Mouse (Mus musculus) heart, adult 11 months (tissue): ENCODE measurements at regions not wholly inside any gene's neighbourhood (a gene's known extent, or its start where the extent isn't known, plus 50 kb on each side); places are given as distances from the start of the nearest gene placed in this dataset.

ENCODE experiments used
- DNase-seq: peaks from one replicate; pipeline ENCODE4 v3.0.0; 2022

DNA sequence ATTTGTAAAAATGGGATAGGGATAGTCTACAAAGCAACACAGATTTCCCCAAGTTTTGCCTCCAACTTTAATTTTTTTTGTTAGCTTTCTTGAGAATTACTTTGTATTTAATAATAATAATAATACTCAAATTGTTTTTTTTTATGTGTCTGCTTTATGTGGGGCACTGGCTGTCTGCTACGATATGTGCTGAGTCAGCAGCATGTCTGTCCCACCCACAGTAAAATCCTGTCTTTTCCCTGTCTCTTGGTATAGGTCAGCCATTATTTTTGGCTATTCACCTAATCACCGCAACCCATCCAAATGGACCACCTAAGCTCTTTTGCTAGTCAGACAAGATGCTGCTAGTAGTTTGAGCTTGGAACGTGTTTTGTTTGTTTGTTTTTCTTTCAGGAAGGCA is 473.0 kb downstream of the Hs3st4 start:
- DNase-seq, result no peak

DNA sequence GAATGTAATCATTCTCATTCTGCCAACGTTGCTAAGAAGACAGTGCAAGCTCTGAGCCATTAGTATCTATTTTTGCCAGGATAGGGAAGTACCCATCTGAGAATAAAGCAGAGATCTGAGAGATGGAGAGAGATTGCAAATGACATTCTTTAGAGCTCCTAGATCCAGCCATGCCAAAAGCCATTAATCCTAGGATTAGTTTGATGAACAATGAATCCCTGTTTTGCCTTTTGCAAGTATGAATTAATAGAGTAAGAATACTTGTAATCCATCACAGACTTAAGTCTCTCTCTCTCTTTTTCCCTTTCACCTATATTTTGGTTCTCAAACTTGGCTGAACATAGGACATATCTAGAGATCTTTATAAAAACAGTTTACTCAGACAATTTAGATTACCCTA is 504.7 kb downstream of the Hs3st4 start:
- no peak for DNase-seq

DNA sequence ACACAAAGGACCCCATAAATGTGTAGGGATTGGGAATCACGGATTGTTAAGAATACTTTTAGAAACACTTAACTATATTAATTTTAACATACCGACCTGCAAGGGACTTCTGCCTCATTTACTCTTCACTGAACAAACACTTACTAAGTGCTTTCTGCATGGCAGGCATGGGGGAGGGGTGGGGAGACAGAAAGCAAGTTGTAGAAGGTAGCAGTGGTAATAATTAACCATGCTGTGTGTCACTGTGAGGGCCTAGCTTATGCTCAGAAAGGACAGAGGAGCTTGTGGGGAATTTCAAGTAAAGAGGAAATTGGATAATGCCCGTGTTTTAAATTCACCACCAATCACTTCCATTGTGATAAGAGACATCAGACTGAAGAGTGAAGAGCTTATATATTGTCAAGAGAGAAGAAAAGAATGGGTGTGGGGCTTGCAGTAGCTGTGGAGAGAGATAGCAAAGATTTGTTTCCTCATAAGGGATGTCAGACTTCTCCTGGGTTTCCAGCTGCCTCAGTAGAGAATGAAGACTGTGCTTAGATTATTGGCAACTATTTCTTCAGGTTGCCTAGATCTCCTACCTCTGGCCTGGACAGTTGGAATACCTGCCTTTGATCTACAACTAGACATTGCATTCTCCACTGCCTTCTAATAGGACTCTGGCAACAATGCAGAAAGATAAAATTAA is 508.6 kb downstream of the Hs3st4 start:
- DNase-seq, result no peak

DNA sequence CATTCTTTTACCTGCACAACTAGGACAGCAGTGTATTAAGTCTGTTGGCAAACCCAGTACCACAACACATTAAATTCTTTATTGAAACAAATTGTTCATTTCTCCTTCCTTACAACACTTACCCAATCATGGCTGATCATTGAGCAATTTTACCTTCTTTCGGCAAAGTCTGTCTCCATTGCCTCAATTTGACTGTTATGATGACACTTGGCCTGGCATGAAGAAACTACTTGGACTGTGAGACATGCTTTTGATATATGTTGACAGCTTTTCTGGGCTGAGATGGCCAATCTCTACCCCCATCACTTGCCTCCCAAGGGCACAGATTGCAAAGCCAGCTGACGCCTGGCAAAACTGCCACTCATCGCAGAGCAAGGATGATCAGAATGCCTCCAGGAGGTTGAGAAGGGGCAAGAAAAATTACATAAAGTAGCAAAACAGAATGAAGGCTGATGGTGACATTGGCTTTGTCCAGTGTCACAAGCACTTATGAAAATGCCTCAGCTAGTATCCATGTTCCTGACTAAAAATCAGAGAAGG is 509.3 kb downstream of the Hs3st4 start:
- no peak for DNase-seq

DNA sequence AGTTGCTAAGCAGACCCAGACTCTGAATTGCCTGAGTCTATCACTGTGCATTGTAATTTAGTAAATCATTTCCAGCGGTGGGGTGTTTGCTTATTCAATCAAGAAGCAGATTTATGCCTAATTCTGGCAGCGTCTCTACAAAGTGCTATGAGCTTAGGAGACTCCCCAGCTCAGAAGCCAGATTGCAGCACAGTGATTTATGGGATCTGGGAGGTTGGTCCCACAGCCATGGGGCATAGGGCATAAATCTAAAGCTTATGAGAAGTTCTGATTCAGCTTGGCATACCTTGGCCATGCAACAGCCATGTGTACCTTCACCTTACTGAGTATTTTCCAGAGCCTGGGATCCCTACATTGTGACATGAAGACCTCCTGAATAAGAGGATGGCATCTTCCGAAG is 518.0 kb downstream of the Hs3st4 start:
- no peak for DNase-seq

DNA sequence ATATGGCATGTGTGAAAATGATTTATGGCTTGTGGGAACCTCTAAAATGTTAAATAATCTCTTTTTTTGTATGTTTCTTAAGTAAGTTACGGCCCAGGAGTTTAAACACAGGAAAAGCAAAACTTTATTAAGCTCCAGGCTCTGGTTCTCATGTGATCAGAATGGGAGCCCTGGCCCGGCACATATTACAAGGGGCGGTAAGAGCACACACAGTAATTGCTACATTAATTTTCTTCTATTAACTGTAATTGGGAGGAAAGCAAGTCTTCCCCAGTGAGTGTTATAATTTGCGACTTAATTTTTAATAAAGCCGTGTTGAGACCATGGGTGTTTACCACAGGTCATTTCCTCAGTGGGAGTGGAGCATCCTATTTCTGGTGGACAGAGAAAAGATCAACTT is 520.1 kb downstream of the Hs3st4 start:
- DNase-seq, result no peak

DNA sequence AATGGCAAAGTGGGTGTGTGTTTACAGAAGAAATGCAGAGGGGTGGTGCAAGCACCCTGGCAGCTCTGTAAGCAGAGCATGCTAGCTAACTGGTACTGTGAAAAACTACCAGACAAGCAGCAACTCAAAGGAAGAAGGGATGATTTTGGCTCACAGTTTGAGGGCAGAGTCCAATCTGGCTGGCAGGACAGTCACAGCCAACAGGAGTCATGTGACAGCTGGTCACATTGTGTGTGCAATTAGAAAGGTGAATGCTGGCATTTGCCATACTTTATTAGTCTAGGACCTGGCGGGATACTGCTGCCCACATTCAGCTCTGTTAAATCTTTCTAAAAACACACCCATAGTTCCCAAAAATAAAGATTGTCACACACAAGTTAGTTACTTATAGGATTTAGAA is 566.4 kb downstream of the Hs3st4 start:
- no peak for DNase-seq

DNA sequence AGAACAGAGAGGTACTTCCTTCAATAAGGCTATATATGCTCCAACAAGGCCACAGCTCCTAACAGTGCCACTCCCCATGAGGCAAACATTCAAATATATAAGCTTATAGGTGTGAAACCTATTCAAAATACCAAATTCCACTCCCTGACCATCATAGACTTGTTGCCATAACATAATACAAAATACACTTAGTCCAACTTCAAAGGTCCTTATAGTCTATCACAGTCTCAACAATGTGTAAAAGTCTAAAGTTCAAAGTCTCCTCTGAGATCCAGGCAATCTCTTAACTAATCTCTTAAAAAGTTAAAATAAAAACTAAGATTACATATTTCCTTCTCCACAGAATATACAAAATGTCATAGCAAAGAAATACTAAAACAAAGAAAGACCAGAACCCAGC is 574.5 kb downstream of the Hs3st4 start:
- no peak for DNase-seq

DNA sequence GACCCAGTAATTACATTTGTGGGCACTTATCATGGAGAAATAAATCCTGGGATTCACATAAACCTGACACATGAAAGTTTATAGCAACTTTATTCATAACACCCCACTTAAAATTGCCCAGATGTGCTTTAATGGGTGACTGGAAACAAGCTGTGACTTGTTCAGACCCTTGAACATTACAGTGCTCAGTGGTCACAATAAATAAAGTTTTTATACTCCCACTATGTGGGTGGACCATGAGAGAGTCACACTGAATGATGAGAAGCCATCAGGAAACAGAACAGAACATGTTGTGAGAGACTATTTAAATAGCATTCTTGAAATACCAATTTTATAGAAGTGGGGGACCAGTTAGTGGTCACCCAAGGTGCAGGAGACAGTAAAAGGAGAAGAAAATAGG is 588.1 kb downstream of the Hs3st4 start:
- peak; percentile 2 for DNase-seq

DNA sequence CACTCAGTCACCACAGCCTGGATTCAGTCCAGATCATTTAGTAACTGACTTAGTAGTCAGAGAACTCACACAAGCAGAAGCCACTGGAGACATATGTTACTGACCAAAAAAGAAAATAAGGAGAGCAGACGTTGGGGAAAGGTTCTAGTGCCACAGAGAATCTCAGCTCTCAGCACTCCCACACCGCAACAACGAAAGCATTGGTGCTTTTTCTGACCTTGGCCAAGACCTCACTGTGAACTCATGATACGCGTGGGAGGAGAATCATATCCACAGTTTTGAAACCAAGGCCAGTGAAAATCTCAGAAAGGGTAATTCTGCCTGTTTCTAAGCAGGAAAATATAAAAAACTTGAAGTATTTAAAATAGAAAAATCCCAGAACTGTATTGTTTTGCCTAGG is 591.0 kb downstream of the Hs3st4 start:
- DNase-seq, result peak; percentile 56

DNA sequence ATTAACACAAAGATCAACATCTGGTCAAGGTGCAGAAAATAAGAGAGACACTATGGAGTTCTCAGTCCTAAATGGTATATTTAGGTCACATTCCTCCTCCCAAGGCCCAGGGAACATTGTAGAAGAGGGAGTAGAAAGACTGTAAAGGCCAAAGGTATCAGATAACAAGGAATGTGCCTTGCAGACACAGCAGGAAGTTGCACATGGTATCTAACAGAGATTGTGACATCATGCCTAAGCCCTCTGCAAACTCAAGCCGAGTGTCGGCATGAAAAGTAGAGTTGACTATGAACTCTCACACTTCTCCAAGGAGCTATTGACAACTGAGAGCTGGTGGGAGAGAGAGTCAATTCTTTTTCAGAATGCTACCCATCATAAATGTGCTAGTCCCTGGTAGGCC is 598.7 kb downstream of the Hs3st4 start:
- DNase-seq, result peak; percentile 53

DNA sequence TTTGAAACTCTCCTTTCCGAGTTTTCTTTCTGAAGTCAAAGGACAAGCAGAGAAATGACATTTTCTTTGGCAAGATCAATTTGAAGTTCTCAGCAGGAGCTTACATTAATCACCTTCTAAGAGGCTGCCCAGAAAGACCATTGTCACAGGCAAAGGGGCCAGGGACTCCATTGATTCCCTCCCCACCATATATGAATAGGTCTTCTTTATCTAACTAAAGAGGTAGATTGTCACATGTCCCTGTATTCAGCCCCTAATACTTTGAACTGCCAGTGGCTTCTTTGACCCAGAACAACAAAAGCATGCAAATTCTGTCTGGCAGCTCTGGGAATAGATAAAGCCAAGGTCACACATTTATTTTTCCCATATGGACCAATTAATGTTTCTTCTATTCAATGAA is 602.6 kb downstream of the Hs3st4 start:
- no peak for DNase-seq

DNA sequence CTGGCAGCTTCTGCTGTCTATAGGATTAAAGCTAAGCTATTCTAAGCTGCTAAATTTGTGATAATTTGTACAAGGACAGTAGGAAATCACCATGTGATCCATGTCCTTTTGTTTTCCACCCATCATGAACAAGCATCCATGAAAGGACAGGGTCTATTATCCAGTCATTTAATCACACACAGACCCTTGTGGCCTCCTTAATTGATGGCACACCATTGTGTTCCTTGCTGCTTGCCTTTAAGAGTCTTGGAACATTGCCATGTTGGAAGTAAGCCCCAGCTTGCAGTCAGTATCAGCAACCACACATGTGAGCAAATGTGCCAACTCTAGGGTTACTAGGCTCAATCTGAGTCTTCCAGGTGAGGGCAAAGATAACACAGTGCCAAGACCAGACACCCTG is 608.7 kb downstream of the Hs3st4 start:
- DNase-seq, result peak; percentile 2

DNA sequence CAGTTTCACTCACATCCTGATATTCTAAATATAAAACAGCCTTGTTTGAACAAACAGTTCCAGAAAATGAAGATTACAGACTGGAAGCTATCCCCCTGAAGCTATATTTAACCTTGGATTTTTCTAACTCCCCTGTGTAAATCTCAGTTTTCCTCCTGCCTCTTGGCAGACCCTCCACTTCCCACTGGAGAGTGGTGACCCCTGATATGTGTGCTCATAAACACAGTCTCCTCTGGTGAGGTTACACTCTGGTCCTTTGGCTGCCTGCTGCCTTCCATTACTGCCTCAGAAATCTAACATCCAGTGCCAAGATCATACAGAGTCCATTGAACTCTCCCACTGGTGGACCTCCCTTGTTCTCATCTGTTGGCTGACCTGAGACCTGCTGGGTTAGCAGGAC is 610.8 kb downstream of the Hs3st4 start:
- peak; percentile 93 for DNase-seq

DNA sequence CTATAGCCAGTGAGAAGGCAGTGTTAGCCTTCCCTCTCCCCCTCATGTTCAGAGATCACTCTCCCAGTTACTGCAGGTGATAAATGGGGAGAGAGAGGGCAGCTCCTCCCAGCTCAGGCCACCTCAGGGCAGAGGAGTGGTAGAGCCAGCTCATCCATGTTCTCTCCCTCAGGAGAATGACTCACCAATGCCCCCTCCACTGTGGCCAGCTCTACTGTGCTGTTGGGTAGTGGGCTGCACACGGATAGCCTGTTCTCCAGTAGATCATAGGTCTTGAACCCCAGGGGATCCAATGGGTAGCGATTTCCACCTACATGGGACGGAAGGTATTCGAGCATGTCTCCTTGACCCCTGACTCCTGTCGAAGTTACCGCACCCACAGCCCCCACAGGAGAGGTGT is 618.1 kb downstream of the Hs3st4 start:
- peak; percentile 76 for DNase-seq

DNA sequence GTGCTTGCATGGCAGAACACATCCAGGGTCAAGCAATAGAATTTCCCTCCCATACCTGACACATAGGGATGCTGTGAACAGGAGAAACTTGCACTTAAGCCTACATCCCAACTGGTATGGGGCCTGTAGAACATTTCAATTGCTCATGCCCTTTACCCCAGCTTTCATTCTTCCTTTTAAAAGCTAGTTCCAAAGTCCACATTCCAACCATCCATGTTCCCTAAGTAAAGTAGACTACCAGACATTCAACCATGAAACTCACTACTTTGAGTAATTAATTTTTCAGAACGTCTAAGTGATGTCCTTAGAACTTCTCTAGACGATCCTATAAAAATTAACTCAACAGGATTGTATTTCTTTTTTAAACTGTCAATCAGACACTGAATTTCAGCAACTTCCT is 621.9 kb downstream of the Hs3st4 start:
- no peak for DNase-seq

DNA sequence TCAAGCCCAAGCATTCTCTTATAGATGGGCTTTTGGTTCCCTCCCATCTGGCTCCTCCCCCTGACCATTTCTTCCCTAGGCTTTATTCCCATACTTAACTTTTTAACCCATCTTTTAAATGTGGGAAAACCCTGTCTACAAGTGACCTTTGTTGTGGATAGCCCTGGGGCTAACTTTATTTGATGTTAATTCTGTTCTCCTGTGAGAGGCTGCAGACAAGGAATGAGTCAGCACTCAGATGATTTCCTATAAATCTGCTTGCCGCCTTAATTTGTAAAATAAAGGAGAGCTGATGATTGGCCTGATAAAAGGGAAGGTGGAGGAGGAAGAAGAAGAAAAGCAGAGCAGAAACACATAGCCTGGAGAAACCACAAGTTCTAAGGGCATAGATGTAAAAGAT is 623.3 kb downstream of the Hs3st4 start:
- DNase-seq, result no peak

DNA sequence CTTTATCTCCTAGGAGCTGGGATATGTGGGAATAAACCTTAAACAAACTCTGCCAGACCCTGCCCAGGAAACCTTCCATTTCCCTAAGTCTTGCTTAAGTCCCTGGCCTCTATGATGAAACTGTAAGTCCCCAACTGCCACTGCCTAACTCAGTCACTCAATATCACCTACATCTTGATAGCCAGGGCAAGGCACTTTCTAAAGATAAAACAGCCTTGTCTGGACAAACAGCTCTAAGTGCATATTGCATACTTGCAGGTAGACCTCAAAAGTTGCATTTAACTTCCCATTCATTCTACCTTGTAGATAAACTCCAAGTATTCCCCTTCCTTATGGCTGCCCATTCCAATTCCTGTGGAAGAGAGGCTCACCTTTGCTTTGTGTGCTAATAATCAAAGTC is 624.4 kb downstream of the Hs3st4 start:
- DNase-seq, result no peak

DNA sequence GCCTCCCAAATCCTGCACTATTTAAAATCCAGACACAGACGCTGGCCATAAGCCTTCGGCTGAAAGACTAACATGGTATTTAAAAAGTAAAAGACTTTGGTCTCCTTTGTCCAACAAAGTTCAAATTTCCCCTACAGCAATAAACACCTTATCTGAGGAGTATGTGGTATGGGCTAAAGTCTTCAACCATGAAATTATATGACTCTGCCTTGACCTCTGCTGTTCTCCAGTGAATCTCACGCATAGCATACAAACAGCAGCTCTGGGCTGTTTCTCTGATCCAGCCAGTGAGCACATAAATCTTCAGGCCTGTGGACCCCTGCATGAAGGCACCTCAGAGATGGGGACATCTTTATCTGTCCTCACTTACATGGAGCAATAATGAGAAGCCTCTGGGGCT is 627.8 kb downstream of the Hs3st4 start:
- no peak for DNase-seq

DNA sequence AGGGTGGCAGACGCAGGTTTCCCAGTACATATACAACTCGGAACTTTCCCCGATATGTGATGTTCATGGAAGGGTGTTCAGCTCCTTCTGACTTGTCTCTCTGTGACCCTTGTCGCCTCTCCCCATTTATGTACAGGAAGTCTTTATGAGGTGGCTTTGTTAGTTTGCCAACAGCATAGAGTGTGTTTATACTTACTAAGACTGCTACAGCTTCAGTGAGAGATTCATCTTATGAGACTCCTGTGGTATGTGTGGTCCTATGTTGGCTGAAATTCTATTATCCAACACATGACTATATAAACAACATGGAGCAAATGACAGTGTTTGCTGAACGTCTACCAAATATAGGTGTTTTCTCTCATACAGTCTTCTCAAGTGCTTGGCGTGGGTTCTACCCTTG is 664.5 kb downstream of the Hs3st4 start:
- DNase-seq, result peak; percentile 11

DNA sequence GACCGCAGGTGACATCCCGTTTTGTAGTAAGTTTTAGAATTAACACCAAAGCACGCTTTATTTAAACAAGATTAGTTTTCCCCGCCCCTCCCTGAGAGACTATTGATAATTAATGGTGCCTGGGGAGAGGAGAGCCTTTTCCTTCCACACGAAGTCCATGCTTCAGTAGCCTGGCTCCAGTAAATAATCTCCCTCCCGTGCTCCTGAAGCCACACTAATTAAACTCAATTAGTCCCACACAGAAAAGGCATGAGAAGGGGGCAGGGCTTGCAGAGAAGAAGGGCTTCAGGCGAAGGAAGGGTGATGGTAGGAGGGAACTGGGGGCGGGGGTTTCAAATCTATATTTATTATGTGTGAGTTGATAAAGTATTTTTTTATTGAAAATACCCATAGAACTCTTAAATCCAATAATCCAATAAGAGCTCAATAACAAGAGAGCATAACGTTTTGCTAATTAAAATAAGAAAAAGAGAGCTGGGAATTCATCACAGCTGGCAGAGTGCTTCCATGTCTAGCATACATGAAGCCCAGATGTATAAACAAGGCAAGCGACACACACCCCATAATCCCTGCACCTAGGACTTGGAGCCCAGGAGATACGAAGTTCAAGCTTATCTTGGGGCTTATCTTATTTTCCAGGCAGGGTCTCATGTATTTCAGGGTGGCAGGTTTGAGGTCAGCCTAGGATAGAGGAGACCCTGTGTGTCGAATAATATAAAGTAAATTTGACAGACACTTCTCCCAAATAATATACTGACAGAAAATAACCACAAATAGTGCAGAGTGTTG is 684.7 kb downstream of the Hs3st4 start:
- DNase-seq, result no peak

DNA sequence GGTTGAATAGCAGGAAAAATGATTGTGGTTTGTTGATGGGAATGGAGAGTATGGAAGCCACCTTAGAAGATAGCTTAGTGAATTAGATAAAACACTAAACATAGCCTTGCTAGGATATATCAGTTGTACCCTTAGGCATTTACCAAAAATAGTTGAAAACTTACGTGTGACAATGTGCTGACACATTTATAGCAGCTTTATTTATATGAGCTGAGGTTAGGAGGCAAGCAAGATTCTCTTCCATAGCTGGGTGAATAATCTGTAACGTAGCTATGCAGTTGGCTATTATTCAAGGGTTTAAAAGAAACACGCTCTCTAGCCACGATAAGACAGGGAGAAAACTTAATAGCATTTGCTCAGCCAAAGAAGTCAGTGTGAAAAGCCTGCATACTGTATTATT is 685.4 kb downstream of the Hs3st4 start:
- no peak for DNase-seq

DNA sequence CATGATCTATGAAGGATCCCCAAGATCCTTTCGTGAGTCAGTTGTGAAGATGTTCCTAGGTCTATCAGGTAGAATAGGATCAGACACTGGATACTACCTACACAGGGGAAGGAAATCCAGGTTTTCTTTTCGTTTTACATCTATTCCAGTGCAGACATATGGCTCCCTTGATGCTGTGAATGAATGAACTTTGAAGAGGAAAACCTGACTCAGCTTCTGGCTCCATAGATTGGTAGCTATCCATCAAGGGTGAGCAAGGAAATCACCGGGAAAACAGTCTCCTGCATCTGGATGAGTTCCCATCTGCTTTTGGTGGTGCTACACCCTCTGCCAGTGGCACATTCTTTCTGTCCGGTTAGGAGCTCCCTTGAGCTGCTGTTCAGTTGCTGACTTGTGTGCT is 687.8 kb downstream of the Hs3st4 start:
- DNase-seq, result no peak

DNA sequence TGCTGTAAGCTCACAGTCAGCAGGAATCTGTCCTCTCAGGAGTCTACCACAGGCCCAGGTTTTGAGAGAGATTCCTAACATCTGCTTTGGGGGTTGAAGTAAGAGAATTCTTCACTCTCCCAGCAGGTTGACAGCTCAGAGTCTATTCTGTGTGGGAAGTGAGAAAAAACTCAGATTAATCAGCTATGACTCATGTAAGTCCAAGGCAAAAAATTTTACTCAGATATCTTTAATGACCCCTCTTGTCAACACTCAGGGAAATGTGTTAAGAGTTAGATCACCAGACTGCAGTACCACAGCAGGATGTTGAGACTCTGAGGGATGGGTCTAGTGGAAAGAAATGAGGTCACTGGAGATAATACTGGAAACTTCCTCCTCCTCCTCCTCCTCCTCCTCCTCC is 688.4 kb downstream of the Hs3st4 start:
- DNase-seq, result no peak
